Mouse (Mus musculus): ENCODE data around the gene Hpd. TPM values are rescaled to one million over a fixed set of nuclear protein-coding genes. Genes with fewer than 3 reads are reported as not detected.
A peak's percentile ranks its signal among the peaks of the same experiment; 100 is the strongest.

Gene Hpd
- total RNA-seq, 2 experiments from 2014 or later = 0.55 TPM; not detected in 1

DNA sequence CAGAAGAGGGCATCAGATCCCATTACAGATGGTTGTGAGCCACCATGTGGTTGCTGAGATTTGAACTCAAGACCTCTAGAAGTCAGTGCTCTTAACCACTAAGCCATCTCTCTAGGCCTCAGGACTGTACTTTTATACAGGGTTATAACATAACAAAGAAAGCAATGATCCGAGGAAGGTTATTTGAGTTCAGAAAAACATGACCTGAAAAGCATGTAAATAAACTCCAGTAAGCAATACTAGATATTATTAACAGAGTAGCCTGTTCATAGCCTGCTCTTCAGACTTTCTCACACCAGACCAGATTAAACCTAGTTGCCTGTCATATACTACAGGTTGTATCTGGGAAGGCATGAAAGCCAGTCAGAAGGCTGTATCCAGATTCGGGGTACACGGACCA is 4.8 kb upstream of the Hpd start:
- DNase-seq (ENCODE audit: low spot score in 2 of 2) = no peak

DNA sequence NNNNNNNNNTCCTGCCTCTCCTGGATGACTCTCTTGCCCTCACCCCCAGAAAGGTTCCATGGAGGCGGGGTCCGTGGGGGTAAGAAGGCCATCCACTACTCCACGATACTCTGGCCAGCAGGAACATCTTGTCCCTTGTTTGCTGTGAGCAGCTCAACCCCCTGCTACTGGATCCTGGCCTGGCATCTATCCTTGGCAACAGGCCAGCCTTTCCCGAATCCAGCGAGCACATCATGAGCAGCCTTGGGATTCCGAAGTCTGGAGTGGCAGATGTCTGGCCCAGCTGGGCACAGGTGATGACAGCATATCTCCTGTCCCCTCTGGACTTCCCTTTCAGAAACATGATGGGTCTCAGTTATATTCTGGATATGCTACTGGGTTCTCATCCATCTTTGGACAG is 3.4 kb upstream of the Hpd start:
- DNase-seq (ENCODE audit: low spot score in 2 of 2) = peak in 1 of 2 experiments; percentile 22

DNA sequence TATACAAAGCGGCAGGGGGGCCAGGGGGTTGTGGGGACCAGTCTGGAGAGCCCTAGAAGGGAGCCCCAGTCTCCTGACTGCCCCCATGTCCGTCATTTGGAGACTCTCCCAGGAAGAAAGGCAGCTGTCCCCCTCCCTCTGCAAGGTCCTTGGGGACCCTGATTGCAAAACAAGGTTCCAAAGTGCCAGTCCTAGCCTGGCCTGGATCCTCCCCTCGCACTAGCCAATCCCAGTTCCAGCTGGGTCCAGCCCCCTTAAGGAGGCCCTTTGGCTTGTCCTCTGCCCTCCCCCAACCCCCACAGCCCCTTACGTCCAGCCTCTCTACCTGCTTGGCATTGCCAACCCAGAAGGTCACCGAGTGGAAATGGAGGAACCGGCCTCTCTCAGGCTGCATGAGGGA is 991 bp downstream of the Hpd start:
- DNase-seq (ENCODE audit: low spot score in 2 of 2) = no peak

DNA sequence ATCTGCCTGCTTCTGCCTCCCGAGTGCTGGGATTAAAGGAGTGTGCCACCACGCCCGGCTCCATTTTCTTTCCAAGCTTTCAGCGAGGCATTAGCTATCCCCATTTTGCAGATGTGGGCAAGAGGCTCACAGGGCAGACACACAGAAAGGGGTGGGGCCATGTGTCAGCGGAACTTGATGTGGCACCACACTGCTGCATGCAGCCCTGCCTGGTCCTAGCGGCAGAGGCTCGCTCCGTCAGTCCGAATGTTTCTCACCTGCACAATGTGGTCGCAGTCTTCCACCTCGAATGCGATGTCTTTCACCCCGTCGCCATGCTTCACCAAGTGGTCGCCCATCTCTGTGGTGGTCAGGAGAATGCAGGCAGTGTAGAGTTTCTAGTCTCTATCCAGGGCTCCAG is 2.1 kb downstream of the Hpd start:
- no peak for DNase-seq (ENCODE audit: low spot score in 2 of 2)

DNA sequence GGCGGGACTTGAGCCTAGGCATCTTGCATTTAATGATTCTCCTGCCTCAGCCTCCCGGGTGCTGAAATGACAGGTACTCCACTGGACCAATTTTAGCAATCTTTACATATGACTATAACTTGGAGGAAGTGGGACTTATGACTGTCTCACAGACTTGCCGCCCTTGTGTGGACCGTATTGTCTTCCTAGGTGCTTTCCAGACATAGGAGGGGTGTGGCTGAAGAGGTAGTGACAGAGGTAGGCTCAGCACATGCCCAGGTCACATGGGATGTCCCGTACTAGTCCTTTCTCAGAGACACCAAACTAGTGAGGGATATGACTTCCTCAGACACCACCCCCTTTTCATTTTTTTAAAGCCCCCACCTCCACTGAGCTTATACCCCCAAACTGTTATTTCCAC is 3.7 kb downstream of the Hpd start:
- no peak for DNase-seq (ENCODE audit: low spot score in 2 of 2)

DNA sequence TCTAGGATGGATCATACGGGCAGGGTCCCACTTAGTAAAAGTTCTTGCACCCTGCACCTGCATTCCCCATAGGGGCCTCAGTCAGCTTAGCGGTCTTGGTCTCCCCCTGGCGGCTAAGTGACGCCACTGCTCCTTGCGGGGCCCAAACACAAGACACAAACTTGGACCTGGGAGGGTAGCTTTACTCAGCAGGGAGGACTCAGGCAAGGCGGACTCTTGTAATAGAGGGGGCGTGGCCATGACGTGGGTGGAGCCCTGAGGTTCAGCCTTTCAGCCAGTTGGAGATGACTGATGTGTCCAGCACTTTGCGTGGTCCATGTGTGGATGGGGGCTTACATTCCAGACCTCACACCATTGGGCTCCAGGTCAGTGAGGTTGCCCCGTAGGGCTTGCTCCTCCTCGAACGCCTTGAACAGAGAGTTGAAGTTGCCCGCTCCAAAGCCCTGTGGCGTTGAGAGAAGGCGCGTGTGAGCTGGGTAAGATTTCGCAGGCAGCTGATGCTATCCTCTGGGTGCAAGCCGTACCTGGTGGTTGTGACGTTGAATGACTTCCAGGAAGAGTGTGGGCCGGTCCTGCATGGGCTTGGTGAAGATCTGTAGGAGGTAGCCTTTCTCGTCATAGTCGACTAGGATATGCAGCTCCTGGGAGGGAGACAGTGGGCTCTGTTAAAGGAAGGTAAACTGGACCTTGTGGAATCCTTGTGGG is 10.7 kb downstream of the Hpd start:
- DNase-seq (ENCODE audit: low spot score in 2 of 2) = peak; percentile 87 to 88

DNA sequence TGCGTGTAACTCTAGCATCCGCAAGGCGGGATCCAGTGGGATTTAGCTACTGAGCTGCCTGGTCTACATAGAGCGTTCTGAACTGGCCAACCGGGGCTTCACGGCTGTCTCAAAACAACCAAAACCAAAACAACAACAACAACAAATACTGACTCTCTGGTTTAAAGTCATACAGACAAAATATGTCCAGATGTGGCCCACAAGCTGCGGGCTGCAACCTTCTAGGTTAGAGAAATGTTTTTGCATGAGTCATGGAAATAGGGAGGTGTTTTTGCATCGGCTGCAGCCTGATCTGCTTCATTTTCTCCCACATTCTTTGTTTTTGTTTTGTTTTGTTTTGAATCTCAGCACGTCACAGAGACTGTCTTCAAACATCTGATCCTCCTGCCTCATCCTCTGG is 12.2 kb downstream of the Hpd start:
- no peak for DNase-seq (ENCODE audit: low spot score in 2 of 2)

DNA sequence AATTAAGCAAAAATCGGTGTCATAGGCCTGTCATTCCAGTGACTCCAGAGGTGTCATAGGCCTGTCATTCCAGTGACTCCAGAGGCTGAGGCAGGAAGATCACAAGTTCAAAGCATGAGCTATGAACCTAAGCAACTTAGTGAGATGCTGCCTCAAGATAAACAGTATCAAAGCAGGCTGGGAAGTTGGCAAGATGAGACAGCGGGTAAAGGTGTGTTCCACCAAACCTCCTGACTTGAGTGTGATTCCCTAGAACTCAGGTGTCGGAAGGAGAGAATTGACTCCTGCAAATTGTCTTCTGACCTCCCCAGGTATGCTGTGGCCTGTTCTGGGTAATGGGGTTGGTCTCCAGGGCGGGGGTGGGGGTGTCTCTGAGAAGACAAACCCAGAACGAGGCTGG is 13.2 kb downstream of the Hpd start, which contains the start of gene Psmd9:
Gene Psmd9, plus strand, starts transcription at position 130 of the 400 bp plus-strand sequence.
- DNase-seq (ENCODE audit: low spot score in 2 of 2) = no peak

DNA sequence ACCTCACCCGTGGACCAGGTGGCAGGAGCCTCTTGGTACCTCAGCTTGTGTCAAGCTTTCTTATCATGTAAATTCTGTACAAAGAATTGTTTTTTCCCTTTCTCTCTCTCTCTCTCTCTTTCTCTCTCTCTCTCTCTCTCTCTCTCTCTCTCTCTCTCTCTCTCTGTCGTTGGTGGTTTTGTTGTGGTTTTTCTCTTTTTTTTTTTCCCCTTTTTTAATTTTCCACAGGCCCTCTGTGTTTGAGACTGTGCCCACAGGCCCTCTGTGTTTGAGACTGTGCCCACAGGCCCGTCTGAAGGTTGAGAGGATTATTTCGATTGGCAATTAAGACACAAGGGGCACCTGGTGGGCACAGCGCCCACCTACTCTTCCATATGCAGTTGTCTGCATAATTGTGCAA is 14.9 kb downstream of the Hpd start:
- no peak for DNase-seq (ENCODE audit: low spot score in 2 of 2)

DNA sequence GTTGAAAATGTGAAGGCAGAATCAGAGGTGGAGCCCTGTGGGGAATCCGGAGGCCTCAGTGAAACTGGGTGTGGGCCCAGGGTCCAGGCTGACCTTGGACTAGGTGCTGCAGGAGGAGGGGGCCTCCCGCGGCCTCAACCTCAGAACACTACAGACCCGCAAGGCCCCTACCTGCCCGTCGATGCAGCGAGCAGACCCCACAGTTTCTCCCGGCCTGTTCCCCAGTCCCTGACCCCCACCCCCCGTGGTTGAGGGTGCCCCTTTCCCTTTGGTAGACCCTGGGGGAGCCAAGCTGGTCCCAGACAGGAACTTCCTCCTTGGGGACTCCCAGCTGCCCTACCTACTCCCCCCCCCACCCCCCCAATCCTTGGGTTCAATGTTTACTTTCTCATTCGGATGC is 16.1 kb downstream of the Hpd start:
- no peak for DNase-seq (ENCODE audit: low spot score in 2 of 2)

DNA sequence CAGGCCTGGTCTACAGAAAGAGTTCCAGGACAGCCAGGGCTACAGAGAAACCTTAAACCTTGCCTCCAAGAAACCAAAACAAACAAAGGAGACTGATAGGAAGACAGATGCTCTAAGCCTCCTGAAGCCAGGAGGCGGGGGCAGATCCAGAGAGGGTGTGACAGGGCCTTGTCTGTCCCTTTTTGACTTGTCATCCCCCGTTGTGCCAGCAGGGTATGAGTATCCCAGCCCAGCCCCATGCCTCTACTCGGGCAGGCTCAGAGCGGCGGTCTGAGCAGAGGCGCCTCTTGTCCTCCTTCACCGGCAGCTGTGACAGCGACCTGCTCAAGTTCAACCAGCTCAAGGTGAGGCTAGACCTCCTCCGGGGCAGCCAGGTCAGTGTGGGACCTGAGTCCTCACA is 19.6 kb downstream of the Hpd start:
- no peak for DNase-seq (ENCODE audit: low spot score in 2 of 2)

DNA sequence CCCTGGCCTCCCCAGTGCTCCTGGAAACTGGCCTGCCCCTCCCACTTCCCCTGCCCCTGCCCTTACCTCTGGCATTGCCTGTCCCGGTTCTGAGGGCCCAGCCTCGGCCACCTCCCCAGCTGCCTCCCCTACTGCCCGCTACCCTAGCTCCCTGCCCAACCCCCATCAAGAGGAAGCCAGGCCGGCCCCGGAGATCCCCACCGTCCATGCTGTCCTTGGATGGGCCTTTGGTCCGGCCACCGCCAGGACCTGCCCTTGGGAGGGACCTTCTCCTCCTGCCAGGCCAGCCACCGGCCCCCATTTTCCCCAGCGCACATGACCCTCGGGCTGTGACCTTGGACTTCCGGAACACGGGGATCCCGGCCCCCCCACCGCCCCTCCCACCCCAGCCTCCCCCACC is 22.2 kb downstream of the Hpd start:
- DNase-seq (ENCODE audit: low spot score in 2 of 2) = no peak

DNA sequence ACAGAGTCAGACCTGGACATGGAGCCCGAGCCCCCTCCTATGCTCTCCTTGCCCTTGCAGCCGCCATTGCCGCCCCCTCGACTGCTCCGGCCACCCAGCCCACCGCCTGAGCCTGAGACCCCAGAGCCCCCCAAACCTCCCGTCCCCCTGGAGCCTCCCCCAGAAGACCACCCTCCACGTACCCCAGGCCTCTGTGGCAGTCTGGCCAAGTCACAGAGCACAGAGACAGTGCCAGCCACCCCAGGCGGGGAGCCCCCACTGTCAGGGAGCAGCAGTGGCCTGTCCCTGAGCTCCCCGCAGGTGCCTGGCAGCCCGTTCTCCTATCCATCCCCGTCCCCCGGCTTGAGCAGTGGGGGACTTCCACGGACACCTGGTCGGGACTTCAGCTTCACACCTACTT is 22.7 kb downstream of the Hpd start:
- DNase-seq (ENCODE audit: low spot score in 2 of 2) = no peak

DNA sequence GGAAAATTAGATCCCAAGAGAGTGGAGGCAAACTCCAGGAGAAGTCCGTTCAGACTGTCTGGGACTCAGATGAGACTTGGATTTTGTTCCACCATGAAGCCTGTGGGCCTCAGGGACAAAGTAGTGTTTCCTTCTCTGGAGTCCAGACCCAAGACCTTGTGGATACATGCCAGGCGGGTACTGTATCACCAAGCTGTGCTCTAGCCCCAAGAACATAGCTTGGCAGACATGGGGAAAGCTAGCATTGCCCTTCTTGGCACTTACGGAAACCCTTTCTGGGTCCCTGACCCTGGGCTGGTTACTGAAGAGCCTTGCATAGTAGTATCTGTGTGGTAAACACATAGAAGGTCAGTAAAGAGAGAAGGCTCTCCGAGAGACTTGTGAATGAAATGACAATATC is 23.1 kb downstream of the Hpd start:
- no peak for DNase-seq (ENCODE audit: low spot score in 2 of 2)

DNA sequence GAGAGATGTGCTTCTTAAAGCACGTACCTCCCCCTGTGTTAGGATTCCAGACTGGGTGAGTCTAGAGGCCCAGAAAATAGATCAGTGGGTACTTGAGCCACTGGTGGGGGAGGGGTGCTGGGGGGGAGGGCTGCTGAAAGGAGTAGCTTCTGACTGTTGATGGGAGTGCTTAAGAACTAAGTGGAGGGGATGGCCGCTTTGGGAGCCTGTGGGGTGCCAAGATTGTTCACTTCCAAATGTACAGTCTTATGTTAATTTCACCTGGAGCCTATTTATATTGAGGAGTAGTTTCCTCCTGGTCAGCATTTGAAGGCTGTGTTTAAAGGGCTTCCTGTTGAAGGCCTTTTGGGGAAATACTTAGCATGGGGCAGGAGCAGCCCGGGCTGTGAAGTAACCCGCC is 24.6 kb downstream of the Hpd start:
- DNase-seq (ENCODE audit: low spot score in 2 of 2) = no peak

DNA sequence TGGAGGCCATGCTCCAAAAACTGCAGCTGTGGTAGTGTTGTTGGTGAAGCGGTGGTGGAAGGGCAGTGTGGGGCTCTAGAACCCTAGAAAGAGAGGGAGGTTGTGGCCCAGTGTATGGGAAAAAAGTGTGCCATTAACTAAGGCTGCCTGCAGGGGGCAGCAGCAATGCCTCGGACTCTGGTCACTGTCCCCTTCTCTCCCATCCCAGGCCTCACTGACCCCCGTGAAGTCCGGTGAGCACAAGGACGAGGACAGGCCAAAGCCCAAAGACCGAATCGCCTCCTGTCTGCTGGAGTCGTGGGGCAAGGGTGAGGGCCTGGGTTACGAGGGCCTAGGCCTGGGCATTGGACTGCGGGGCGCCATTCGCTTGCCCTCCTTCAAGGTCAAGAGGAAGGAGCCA is 25.8 kb downstream of the Hpd start:
- DNase-seq (ENCODE audit: low spot score in 2 of 2) = no peak

DNA sequence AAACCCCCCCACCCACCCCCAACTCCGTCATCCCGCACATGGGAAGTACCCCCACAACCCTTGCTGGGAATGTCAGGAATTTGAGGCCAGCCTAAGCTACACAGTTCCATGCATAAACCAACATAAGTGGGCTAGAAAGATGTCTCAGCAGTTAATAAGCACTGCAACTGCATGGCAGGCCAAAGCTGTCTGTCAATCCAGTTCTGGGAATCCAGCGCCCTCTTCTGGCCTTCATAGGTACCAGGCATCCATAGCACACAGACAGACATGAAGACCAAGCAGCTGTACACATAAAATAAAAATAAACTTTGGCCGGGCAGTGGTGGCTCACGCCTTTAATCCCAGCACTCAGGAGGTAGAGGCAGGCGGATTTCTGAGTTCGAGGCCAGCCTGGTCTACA is 27.1 kb downstream of the Hpd start:
- DNase-seq (ENCODE audit: low spot score in 2 of 2) = peak; percentile 74 to 79

DNA sequence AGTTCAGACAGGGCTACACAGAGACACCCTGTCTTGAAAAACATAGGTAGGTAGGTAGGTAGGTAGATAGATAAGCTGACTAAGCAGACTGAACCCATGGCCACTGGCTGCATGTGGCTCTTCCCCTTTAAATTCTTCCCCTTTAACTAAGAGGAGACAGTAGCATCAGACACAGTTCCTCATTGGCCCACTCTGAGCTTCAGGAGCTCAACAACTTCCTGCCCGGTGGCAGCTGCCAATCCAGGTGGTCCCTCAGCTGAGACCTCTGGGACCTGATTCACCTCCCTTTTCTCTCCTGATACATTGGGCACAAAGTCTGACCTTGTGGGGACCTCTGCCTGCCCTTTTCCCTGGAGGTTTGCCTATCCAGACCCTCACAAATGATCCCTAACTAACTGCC is 29.6 kb downstream of the Hpd start:
- no peak for DNase-seq (ENCODE audit: low spot score in 2 of 2)

DNA sequence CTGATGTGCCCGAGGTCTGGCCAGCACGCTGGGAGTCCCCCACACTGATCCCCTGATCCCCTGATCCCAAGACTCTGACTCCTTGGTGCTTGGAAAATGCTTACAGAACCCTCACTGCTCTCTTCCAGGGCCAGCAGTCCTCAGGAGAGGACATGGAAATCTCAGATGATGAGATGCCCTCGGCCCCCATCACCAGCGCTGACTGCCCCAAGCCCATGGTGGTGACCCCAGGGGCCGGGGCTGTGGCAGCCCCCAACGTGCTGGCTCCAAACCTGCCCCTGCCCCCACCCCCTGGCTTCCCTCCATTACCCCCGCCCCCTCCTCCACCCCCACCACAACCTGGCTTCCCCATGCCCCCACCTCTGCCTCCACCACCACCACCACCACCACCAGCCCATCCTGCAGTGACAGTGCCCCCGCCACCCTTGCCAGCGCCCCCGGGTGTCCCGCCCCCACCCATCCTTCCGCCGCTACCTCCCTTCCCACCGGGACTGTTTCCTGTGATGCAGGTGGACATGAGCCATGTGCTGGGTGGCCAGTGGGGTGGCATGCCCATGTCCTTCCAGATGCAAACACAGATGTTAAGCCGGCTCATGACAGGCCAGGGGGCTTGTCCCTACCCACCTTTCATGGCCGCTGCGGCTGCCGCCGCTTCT is 30.7 kb downstream of the Hpd start:
- no peak for DNase-seq (ENCODE audit: low spot score in 2 of 2)

DNA sequence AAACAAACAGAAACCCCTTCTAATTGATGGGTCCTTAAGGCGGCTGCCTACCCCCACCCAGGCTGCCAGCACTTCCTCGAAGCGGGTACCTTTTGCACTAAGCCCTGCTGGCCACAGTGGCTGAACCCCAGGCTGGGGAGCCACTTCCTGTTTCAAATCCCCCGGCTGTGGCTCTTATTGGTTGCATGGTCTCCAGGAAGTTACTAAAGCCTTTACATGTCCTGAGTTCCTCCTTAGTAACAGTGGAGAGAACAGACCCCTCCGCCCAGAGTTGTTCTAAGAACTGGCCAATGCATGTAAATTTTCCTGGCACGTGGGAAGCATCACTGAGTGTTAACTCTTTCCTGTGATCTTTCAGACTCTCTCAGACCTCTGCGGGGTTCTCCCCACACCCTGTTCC is 31.4 kb downstream of the Hpd start:
- no peak for DNase-seq (ENCODE audit: low spot score in 2 of 2)

DNA sequence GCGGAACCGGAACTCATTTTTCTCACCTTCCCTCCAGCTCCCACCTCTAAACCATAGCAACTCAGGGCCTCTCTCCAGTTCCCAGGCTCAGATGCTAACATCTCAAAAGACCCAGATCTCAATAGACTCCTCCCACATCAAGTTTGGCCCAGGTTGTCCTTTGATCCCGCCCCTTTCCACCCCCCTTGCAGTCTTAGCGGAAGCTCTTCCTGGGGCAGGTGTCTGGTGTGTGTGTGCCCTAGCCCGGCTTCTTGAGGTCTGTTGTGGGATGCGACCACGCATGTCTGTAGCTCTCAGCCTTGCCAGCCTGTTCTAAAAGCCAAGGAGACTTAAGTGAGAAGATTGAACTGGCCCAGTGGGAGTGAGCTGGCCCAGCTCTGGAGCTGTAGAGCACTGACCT is 31.9 kb downstream of the Hpd start:
- DNase-seq (ENCODE audit: low spot score in 2 of 2) = no peak

DNA sequence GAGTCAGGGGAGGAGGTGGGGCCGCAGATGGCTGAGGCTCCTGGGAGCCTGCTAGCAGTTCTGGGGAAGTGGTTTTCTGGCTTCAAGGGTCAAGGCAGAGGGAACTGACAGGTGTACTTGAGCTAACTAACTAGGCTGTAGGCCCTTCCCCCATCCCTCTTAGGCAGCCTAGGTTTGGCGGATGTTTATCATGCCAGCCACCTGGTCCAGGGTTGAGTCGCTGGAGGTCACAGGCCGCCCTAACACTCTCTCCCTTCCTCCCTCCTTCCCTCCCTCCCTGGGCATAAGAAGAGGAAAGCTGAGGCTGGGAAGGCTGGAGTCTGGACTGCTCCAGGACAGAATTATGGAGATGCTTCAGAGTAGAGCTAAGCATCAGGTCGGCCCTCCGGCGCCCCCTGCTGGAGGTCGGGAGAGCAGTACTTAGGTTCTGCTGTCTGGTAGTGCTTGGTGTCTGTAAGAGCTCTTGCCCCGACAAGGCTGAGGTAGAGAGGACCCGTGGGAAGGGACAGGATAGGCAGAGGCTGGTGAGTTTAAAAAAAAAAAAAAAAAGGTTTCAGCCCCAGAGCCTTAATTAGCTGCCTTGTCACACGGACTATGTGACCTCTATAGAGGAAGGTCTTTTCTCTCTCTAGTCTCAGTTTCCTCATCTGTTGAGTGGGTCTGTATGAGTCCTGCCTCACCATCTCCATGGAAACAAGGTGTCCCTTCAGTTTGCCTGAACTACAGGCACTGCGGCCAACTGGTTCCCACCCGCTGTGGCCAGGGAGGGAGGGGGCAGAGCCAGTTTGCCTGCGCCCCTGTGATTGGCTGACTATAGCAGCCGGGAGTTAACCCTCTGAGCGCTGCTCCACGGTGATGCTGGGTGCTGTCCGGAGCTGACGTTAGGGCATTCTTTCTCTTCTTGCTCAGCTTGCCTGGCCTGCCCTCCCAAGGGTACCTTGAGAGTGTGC is 32.8 kb downstream of the Hpd start:
- peak; percentile 91 to 94 for DNase-seq (ENCODE audit: low spot score in 2 of 2)

Data from layer of hippocampus, postnatal 10 days (tissue).